Mouse (Mus musculus) thymus, postnatal 25 days (tissue): ENCODE results near the gene Trpm8.

Experiments
- DNase-seq: peaks from one replicate; pipeline ENCODE4 v3.0.0; 2022

The Trpm8 gene

GRCm38 (mm10) chr1:88304261-88304985 is 27.0 kb downstream of the Trpm8 start:
- no peak for DNase-seq

- no peak for DNase-seq
These were observed 27.7 kb downstream of the Trpm8 start for GRCm38 (mm10) chr1:88305018-88305795.

GRCm38 (mm10) chr1:88306543-88306942 is 29.1 kb downstream of the Trpm8 start:
- no peak for DNase-seq

GRCm38 (mm10) chr1:88307180-88307579 is 29.7 kb downstream of the Trpm8 start:
- no peak for DNase-seq

GRCm38 (mm10) chr1:88309020-88309419 is 31.6 kb downstream of the Trpm8 start:
- DNase-seq: no peak

- no peak for DNase-seq
These were observed 32.4 kb downstream of the Trpm8 start for GRCm38 (mm10) chr1:88309905-88310304.

- no peak for DNase-seq
These were observed 32.9 kb downstream of the Trpm8 start for GRCm38 (mm10) chr1:88310349-88310748.

- no peak for DNase-seq
These were observed 39.8 kb downstream of the Trpm8 start for GRCm38 (mm10) chr1:88317279-88317678.

- peak; percentile 67 for DNase-seq
These were observed 41.1 kb downstream of the Trpm8 start for GRCm38 (mm10) chr1:88318531-88319060.

GRCm38 (mm10) chr1:88320821-88321395 is 43.4 kb downstream of the Trpm8 start:
- DNase-seq: no peak

GRCm38 (mm10) chr1:88322146-88322545 is 44.7 kb downstream of the Trpm8 start:
- no peak for DNase-seq

- DNase-seq: no peak
These were observed 45.6 kb downstream of the Trpm8 start for GRCm38 (mm10) chr1:88323101-88323500.

- DNase-seq: no peak
These were observed 62.0 kb downstream of the Trpm8 start for GRCm38 (mm10) chr1:88339481-88339880.

- DNase-seq: no peak
These were observed 65.2 kb downstream of the Trpm8 start for GRCm38 (mm10) chr1:88342615-88343014.

- no peak for DNase-seq
These were observed 68.1 kb downstream of the Trpm8 start for GRCm38 (mm10) chr1:88345580-88345979.

GRCm38 (mm10) chr1:88348496-88349005 is 71.1 kb downstream of the Trpm8 start:
- no peak for DNase-seq

- DNase-seq: no peak
These were observed 73.3 kb downstream of the Trpm8 start for GRCm38 (mm10) chr1:88350761-88351160.

- DNase-seq: no peak
These were observed 77.6 kb downstream of the Trpm8 start for GRCm38 (mm10) chr1:88355025-88355424.

- DNase-seq: no peak
These were observed 78.2 kb downstream of the Trpm8 start for GRCm38 (mm10) chr1:88355681-88356080.

GRCm38 (mm10) chr1:88356616-88357015 is 79.2 kb downstream of the Trpm8 start:
- no peak for DNase-seq

- DNase-seq: peak; percentile 42
These were observed 80.1 kb downstream of the Trpm8 start for GRCm38 (mm10) chr1:88357458-88358090.

GRCm38 (mm10) chr1:88358102-88358654 is 80.7 kb downstream of the Trpm8 start:
- no peak for DNase-seq

- DNase-seq: no peak
These were observed 83.6 kb downstream of the Trpm8 start for GRCm38 (mm10) chr1:88361085-88361484.
